Mouse (Mus musculus) neural tube, embryonic 14.5 days (tissue): ENCODE results near the gene Pdxk. TPM values are rescaled to one million over a fixed set of nuclear protein-coding genes. Genes with fewer than 3 reads are reported as not detected.

Experiments
- ATAC-seq: fragments of 200-750 bp; cut with Nextera tagmentation; 2 replicates; pipeline ENCODE4 v1.8.0; 2017; ENCODE audit warnings: low read depth, mild to moderate bottlenecking, moderate TSS enrichment, moderate library complexity
- H3K27ac ChIP-seq: fragments of 300-500 bp; sonication (generic); 2 replicates; pipeline ENCODE4 v1.5.1; 2014; ENCODE audit warnings: low read depth, mild to moderate bottlenecking, control low read depth, low read length, moderate library complexity, mixed read lengths
- H3K27me3 ChIP-seq: fragments of 300-500 bp; sonication (generic); 2 replicates; pipeline ENCODE4 v1.6.1; 2014; ENCODE audit warnings: low read length; ENCODE audit not compliant: control insufficient read depth, insufficient read depth
- H3K36me3 ChIP-seq: fragments of 300-500 bp; sonication (generic); 2 replicates; pipeline ENCODE4 v1.6.1; 2014; ENCODE audit warnings: low read length, mixed read lengths; ENCODE audit not compliant: control insufficient read depth, insufficient read depth
- H3K4me1 ChIP-seq: fragments of 300-500 bp; sonication (generic); 2 replicates; pipeline ENCODE4 v1.6.1; 2014; ENCODE audit warnings: low read length; ENCODE audit not compliant: control insufficient read depth, insufficient read depth
- H3K4me2 ChIP-seq: fragments of 300-500 bp; sonication (generic); 2 replicates; pipeline ENCODE4 v1.6.1; 2014; ENCODE audit warnings: mild to moderate bottlenecking, low read depth, low read length, control low read depth
- H3K4me3 ChIP-seq: fragments of 300-500 bp; sonication (generic); 2 replicates; pipeline ENCODE4 v1.5.1; 2014; ENCODE audit warnings: low read depth, low read length, control low read depth, mixed read lengths
- H3K9ac ChIP-seq: fragments of 300-500 bp; sonication (generic); replicated peaks from 2 replicates; pipeline ENCODE4 v1.6.1; 2014; ENCODE audit warnings: low read depth, mild to moderate bottlenecking, control low read depth, low read length, mixed read lengths
- H3K9me3 ChIP-seq: fragments of 300-500 bp; sonication (generic); 2 replicates; pipeline ENCODE4 v1.6.1; 2016; ENCODE audit warnings: low read length; ENCODE audit not compliant: control insufficient read depth
- WGBS: fragments of 180-500 bp; shearing (Covaris S2); extraction: QIAGEN DNeasy Blood & Tissue Kit; methylation state at CpG from one replicate; pipeline ENCODE4 v1.1.7; 2014; 5-methylcytosine and 5-hydroxymethylcytosine counted together
- polyA plus RNA-seq: library from polyadenylated mRNA; unstranded; fragments of >200 nt; fragmentation: Nextera tagmentation; extraction: Ambion mirVana; gene quantifications from 2 replicates; pipeline ENCODE4 v1.2.1, GENCODE M21; 2014

Gene Pdxk
- polyA plus RNA-seq, 1 experiment from 2014 or later, result 36.1 TPM

- H3K27me3 ChIP-seq, result no peaks in the 10 kb centered on the region
- H3K4me1 ChIP-seq, result peaks cover 10% of the 10 kb centered on the region
- H3K4me3 ChIP-seq, result peak overlapping the region; percentile 58
- 91% methylated on average over 8 of the region's 8 CpGs for WGBS
- H3K9me3 ChIP-seq, result no peaks in the 10 kb centered on the region
- H3K9ac ChIP-seq, result no peak overlapping the region
- peak overlapping the region; percentile 83 for H3K4me2 ChIP-seq
- ATAC-seq, result no peak
- H3K27ac ChIP-seq, result no peak overlapping the region
- no peaks in the 10 kb centered on the region for H3K36me3 ChIP-seq
Measured at GRCm38 (mm10) chr10:78462945-78463768, 1.6 kb downstream of the Pdxk start.

- 81% methylated on average over 4 of the region's 4 CpGs for WGBS
- H3K4me1 ChIP-seq, result peaks cover 12% of the 10 kb centered on the region
Measured at GRCm38 (mm10) chr10:78461767-78462166, 3.0 kb downstream of the Pdxk start.

GRCm38 (mm10) chr10:78460463-78460862 lies 4.3 kb downstream of the Pdxk start:
- H3K9ac ChIP-seq, result no peak overlapping the region
- peaks cover 12% of the 10 kb centered on the region for H3K4me1 ChIP-seq
- H3K4me3 ChIP-seq, result no peak overlapping the region
- H3K27me3 ChIP-seq, result no peaks in the 10 kb centered on the region
- H3K4me2 ChIP-seq, result no peak overlapping the region
- WGBS, result 75% methylated on average over 5 of the region's 5 CpGs
- no peaks in the 10 kb centered on the region for H3K9me3 ChIP-seq
- no peaks in the 10 kb centered on the region for H3K36me3 ChIP-seq
- no peak overlapping the region for H3K27ac ChIP-seq
- no peak for ATAC-seq

More at GRCm38 (mm10) chr10:78461767-78462166, 3.0 kb downstream of the Pdxk start:
- no peak for ATAC-seq
- no peaks in the 10 kb centered on the region for H3K9me3 ChIP-seq
- H3K27ac ChIP-seq, result no peak overlapping the region
- no peak overlapping the region for H3K4me2 ChIP-seq
- H3K36me3 ChIP-seq, result no peaks in the 10 kb centered on the region
- no peak overlapping the region for H3K4me3 ChIP-seq
- no peaks in the 10 kb centered on the region for H3K27me3 ChIP-seq
- no peak overlapping the region for H3K9ac ChIP-seq

GRCm38 (mm10) chr10:78458348-78459111 lies 6.2 kb downstream of the Pdxk start:
- Histone ChIP-seq H3K27ac (no peak overlapping the region), H3K27me3 (no peaks in the 10 kb centered on the region), H3K9ac (no peak overlapping the region), H3K36me3 (no peaks in the 10 kb centered on the region), H3K9me3 (no peaks in the 10 kb centered on the region), H3K4me2 (no peak overlapping the region), H3K4me1 (peaks cover 6% of the 10 kb centered on the region), H3K4me3 (no peak overlapping the region)
- no peak for ATAC-seq
- 63% methylated on average over 5 of the region's 5 CpGs for WGBS

GRCm38 (mm10) chr10:78457495-78458347 lies 7.1 kb downstream of the Pdxk start:
- Histone ChIP-seq H3K9ac (no peak overlapping the region), H3K4me2 (no peak overlapping the region), H3K4me3 (no peak overlapping the region), H3K36me3 (no peaks in the 10 kb centered on the region), H3K27ac (no peak overlapping the region), H3K9me3 (no peaks in the 10 kb centered on the region), H3K4me1 (peaks cover 5% of the 10 kb centered on the region; the same call in 1 of the 2 replicates), H3K27me3 (no peaks in the 10 kb centered on the region)
- 33% methylated on average over 10 of the region's 10 CpGs for WGBS
- ATAC-seq, result peak; percentile 22; the same call in 1 of the 2 replicates

GRCm38 (mm10) chr10:78456696-78457095 lies 8.1 kb downstream of the Pdxk start:
- no peak overlapping the region for H3K9ac ChIP-seq
- H3K4me3 ChIP-seq, result no peak overlapping the region
- WGBS, result 72% methylated on average over 13 of the region's 13 CpGs
- no peaks in the 10 kb centered on the region for H3K9me3 ChIP-seq
- H3K36me3 ChIP-seq, result no peaks in the 10 kb centered on the region
- H3K4me2 ChIP-seq, result no peak overlapping the region
- no peak overlapping the region for H3K27ac ChIP-seq
- no peak for ATAC-seq
- peaks cover 10% of the 10 kb centered on the region; the same call in 1 of the 2 replicates for H3K4me1 ChIP-seq
- no peaks in the 10 kb centered on the region for H3K27me3 ChIP-seq

GRCm38 (mm10) chr10:78452641-78453040 lies 12.1 kb downstream of the Pdxk start:
- no peaks in the 10 kb centered on the region for H3K9me3 ChIP-seq
- no peak for ATAC-seq
- H3K9ac ChIP-seq, result no peak overlapping the region
- H3K36me3 ChIP-seq, result 0 out of 2 replicates have a peak, but pooled peaks cover 4% of the 10 kb centered on the region
- H3K4me2 ChIP-seq, result no peak overlapping the region
- H3K4me1 ChIP-seq, result 0 out of 2 replicates have a peak, but pooled peaks cover 4% of the 10 kb centered on the region
- H3K27me3 ChIP-seq, result no peaks in the 10 kb centered on the region
- 14% methylated on average over 4 of the region's 4 CpGs for WGBS
- no peak overlapping the region for H3K27ac ChIP-seq
- H3K4me3 ChIP-seq, result no peak overlapping the region

- no peak for ATAC-seq
- no peak overlapping the region for H3K9ac ChIP-seq
- WGBS, result 91% methylated on average over 5 of the region's 5 CpGs
- H3K27ac ChIP-seq, result no peak overlapping the region
- H3K4me2 ChIP-seq, result no peak overlapping the region
- H3K9me3 ChIP-seq, result no peaks in the 10 kb centered on the region
- peaks cover 16% of the 10 kb centered on the region for H3K36me3 ChIP-seq
- no peak overlapping the region for H3K4me3 ChIP-seq
- 0 out of 2 replicates have a peak, but pooled peaks cover 4% of the 10 kb centered on the region for H3K4me1 ChIP-seq
- no peaks in the 10 kb centered on the region for H3K27me3 ChIP-seq
Measured at GRCm38 (mm10) chr10:78450761-78451160, 14.0 kb downstream of the Pdxk start.
